Mouse (Mus musculus): ENCODE data around the gene Vangl1. TPM values are rescaled to one million over a fixed set of nuclear protein-coding genes. Genes with fewer than 3 reads are reported as not detected.
"Not testable (repeated sequence)": the region's sequence is repeated elsewhere in the genome, so short reads cannot be mapped to it uniquely, and the experiment has no call there.

Vangl1 gene
- polyA plus RNA-seq, 1 experiment from 2014 or later: 23.5 TPM

- H3K4me2 ChIP-seq: no peak overlapping the region
- H3K9me3 ChIP-seq (replicated peaks): no peaks in the 10 kb centered on the region
- no peak for ATAC-seq (replicated peaks; ENCODE audit: low FRiP score)
- no peak overlapping the region for H3K9ac ChIP-seq
- H3K27ac ChIP-seq: no peak overlapping the region
- peaks cover 35% of the 10 kb centered on the region for H3K4me1 ChIP-seq
- peaks cover 35% of the 10 kb centered on the region for H3K36me3 ChIP-seq
- WGBS: 93% methylated on average over 8 of the region's 8 CpGs
- H3K4me3 ChIP-seq (replicated peaks): no peak overlapping the region
- no peaks in the 10 kb centered on the region for H3K27me3 ChIP-seq
These were observed 37.7 kb downstream of the Vangl1 start for GRCm38 (mm10) chr3:102166794-102167193.

GRCm38 (mm10) chr3:102166287-102166620 lies 38.2 kb downstream of the Vangl1 start:
- 83% methylated on average over 4 of the region's 4 CpGs for WGBS
- Histone ChIP-seq H3K36me3 (peaks cover 40% of the 10 kb centered on the region), H3K27me3 (no peaks in the 10 kb centered on the region), H3K4me2 (no peak overlapping the region), H3K4me1 (peaks cover 35% of the 10 kb centered on the region), H3K4me3 (replicated peaks) (no peak overlapping the region), H3K27ac (no peak overlapping the region), H3K9me3 (replicated peaks) (no peaks in the 10 kb centered on the region), H3K9ac (no peak overlapping the region)
- no peak for ATAC-seq (replicated peaks; ENCODE audit: low FRiP score)

- WGBS: 63% methylated on average over 21 of the region's 21 CpGs
- no peaks in the 10 kb centered on the region for H3K27me3 ChIP-seq
- H3K9ac ChIP-seq: no peak overlapping the region
- peaks cover 35% of the 10 kb centered on the region for H3K4me1 ChIP-seq
- peaks cover 45% of the 10 kb centered on the region for H3K36me3 ChIP-seq
- H3K9me3 ChIP-seq (replicated peaks): no peaks in the 10 kb centered on the region
- ATAC-seq (replicated peaks; ENCODE audit: low FRiP score): peak; percentile 87
- no peak overlapping the region for H3K4me2 ChIP-seq
- H3K4me3 ChIP-seq (replicated peaks): no peak overlapping the region
- H3K27ac ChIP-seq: 0 out of 2 replicates have a peak overlapping the region, but pooled peaks have one; percentile 32
These were observed 38.8 kb downstream of the Vangl1 start for GRCm38 (mm10) chr3:102165536-102166286.

GRCm38 (mm10) chr3:102164911-102165310 lies 39.6 kb downstream of the Vangl1 start:
- Histone ChIP-seq H3K27me3 (no peaks in the 10 kb centered on the region), H3K36me3 (peaks cover 50% of the 10 kb centered on the region), H3K4me2 (no peak overlapping the region), H3K27ac (no peak overlapping the region), H3K9ac (no peak overlapping the region), H3K4me3 (replicated peaks) (no peak overlapping the region), H3K4me1 (peaks cover 37% of the 10 kb centered on the region), H3K9me3 (replicated peaks) (no peaks in the 10 kb centered on the region)
- WGBS: 73% methylated on average over 4 of the region's 4 CpGs
- ATAC-seq (replicated peaks; ENCODE audit: low FRiP score): no peak

DNA sequence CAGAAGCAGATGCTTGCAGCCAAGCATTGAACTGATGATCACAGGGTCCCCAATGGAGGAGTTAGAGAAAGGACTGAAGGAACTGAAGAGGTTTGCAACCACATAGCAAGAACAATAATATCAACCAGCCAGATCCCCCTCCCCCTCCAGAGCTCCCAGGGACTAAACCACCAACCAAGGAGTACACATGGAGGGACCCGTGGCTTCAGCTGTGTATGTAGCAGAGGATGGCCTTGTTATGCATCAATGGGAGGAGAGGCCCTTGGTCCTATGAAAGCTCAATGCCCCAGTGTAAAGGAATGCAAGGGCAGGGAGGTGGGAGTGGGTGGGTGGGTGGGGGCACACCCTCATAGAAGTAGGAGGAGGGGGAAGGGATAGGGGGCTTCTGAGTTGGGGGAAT lies 40.6 kb downstream of the Vangl1 start:
- WGBS: 93% methylated on average over 1 of the region's 1 CpGs
- not testable (repeated sequence) for H3K27me3 ChIP-seq; H3K9ac ChIP-seq; ATAC-seq (replicated peaks; ENCODE audit: low FRiP score); H3K4me2 ChIP-seq; H3K9me3 ChIP-seq (replicated peaks); H3K4me3 ChIP-seq (replicated peaks); H3K27ac ChIP-seq
- H3K36me3 ChIP-seq: peaks cover 53% of the 10 kb centered on the region
- peaks cover 37% of the 10 kb centered on the region for H3K4me1 ChIP-seq

DNA sequence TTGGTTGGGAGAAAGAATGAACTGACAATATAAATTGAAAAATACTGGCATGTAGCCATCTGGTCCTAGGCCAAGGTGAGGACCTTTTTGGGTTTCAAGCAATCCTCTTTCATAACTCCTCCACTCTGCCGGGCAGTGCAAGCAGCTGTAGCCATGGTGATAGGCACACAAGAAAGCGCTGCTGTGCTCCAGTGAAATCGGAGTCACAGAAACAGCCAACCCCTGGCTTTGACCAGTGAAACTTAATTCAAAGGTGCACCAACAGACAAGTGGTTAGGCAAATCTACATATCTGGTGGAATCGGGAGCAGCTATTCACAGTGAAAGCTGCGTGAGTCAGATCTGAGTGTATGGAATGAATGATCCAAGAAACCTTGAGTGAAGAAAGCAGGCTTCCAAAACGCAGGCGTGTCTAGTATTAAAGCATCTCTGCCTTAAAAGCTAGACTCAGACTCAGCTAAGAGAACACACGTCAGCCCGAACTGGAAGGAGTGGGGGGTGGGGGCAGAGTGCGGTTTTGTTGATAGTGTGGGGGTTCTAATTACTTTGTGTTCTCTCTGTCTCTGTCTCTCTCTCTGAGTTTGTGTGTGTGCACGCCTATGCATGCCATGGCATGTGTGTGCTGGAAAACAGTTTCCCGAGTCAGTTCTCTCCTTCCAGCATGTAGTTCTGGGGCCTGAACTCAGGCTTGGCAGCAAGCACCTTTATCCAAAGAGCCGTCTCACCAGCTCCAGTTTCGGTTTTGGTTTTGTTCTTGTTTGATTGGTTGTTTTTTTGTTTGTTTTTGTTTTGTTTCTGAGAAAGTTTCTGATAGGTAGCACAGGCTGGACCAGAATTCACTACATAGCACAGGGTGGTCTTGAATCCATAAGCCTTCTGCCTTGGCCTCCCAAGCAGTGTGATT lies 44.8 kb downstream of the Vangl1 start:
- H3K4me3 ChIP-seq (replicated peaks): no peak overlapping the region
- H3K9ac ChIP-seq: no peak overlapping the region
- H3K9me3 ChIP-seq (replicated peaks): no peaks in the 10 kb centered on the region
- H3K36me3 ChIP-seq: peaks cover 68% of the 10 kb centered on the region
- no peaks in the 10 kb centered on the region for H3K27me3 ChIP-seq
- H3K27ac ChIP-seq: 0 out of 2 replicates have a peak overlapping the region, but pooled peaks have one; percentile 4
- no peak overlapping the region for H3K4me2 ChIP-seq
- peaks cover 18% of the 10 kb centered on the region for H3K4me1 ChIP-seq
- 53% methylated on average over 14 of the region's 14 CpGs for WGBS
- peak; percentile 84 for ATAC-seq (replicated peaks; ENCODE audit: low FRiP score)

DNA sequence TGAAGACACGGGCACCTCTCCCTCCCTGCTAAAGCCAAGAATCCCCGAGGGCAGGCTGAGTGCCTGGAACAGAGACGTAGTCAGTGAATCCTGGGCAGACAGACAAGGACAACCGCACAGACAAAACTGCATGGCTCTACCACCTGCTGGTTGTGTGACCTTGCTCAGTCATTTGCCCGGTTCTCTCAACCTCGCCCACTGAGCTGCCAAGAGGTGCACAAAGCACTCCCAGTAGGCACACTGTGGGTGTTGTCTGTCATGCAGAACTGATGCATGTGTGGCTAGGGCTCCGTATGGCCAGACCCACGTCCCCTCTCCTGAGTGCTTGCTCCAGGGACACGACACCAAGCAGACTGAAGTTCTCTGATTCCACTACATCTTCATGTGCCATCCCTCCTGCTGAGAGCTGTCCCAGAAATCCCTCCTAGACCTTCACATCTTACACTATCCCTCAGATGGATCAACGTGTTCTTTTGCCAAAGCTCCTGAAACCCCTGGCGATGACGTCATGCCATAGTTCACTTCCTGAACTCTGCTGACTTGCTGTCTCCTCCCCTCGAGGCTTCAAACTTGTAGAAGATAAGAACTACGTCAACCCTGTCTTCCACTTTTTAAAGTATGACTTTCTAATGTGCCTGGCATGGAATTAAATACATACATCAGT lies 45.6 kb downstream of the Vangl1 start:
- Histone ChIP-seq H3K27me3 (no peaks in the 10 kb centered on the region), H3K27ac (0 out of 2 replicates have a peak overlapping the region, but pooled peaks have one; percentile 4), H3K4me2 (no peak overlapping the region), H3K4me1 (peaks cover 23% of the 10 kb centered on the region), H3K36me3 (peaks cover 60% of the 10 kb centered on the region), H3K9me3 (replicated peaks) (no peaks in the 10 kb centered on the region), H3K4me3 (replicated peaks) (no peak overlapping the region), H3K9ac (no peak overlapping the region)
- peak; percentile 13; the same call in 1 of the 2 replicates for ATAC-seq (replicated peaks; ENCODE audit: low FRiP score)
- 68% methylated on average over 14 of the region's 14 CpGs for WGBS

GRCm38 (mm10) chr3:102157652-102158051 lies 46.8 kb downstream of the Vangl1 start:
- H3K4me2 ChIP-seq: no peak overlapping the region
- peaks cover 48% of the 10 kb centered on the region for H3K36me3 ChIP-seq
- H3K4me3 ChIP-seq (replicated peaks): no peak overlapping the region
- no peak for ATAC-seq (replicated peaks; ENCODE audit: low FRiP score)
- no peak overlapping the region for H3K9ac ChIP-seq
- H3K9me3 ChIP-seq (replicated peaks): no peaks in the 10 kb centered on the region
- H3K27ac ChIP-seq: 0 out of 2 replicates have a peak overlapping the region, but pooled peaks have one; percentile 13
- 87% methylated on average over 6 of the region's 6 CpGs for WGBS
- no peaks in the 10 kb centered on the region for H3K27me3 ChIP-seq
- H3K4me1 ChIP-seq: peaks cover 31% of the 10 kb centered on the region

DNA sequence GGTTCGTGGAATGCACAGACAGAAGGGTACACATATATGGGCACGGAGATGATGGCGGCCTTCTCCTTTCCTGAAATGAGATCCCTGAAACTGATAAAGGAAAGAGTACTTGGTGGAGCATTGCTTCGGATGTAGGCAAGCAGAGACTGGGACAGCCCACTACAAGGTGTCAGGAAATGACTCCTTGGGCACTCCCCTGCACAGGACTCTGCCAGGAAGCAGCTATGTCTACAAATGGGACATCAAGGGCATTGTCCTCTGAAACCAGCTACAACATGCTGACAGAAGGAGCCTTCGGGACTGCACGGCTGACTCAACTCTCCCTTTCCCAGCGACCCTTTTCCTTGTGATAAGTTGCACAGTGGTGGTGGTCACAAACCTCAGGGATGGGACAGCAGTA lies 47.8 kb downstream of the Vangl1 start:
- WGBS: 79% methylated on average over 7 of the region's 7 CpGs
- Histone ChIP-seq H3K4me2 (no peak overlapping the region), H3K27me3 (no peaks in the 10 kb centered on the region), H3K4me3 (replicated peaks) (no peak overlapping the region), H3K27ac (no peak overlapping the region), H3K9ac (no peak overlapping the region), H3K4me1 (peaks cover 40% of the 10 kb centered on the region), H3K9me3 (replicated peaks) (no peaks in the 10 kb centered on the region), H3K36me3 (peaks cover 42% of the 10 kb centered on the region)
- no peak for ATAC-seq (replicated peaks; ENCODE audit: low FRiP score)

GRCm38 (mm10) chr3:102154107-102154506 lies 50.4 kb downstream of the Vangl1 start:
- H3K4me3 ChIP-seq (replicated peaks): no peak overlapping the region
- H3K4me2 ChIP-seq: no peak overlapping the region
- peak; percentile 52; the same call in 1 of the 2 replicates for ATAC-seq (replicated peaks; ENCODE audit: low FRiP score)
- peaks cover 27% of the 10 kb centered on the region for H3K36me3 ChIP-seq
- H3K27ac ChIP-seq: peak overlapping the region; percentile 63
- no peaks in the 10 kb centered on the region for H3K9me3 ChIP-seq (replicated peaks)
- H3K9ac ChIP-seq: no peak overlapping the region
- H3K27me3 ChIP-seq: no peaks in the 10 kb centered on the region
- peaks cover 44% of the 10 kb centered on the region for H3K4me1 ChIP-seq
- WGBS: 81% methylated on average over 7 of the region's 7 CpGs

- 19% methylated on average over 4 of the region's 4 CpGs for WGBS
- no peak overlapping the region for H3K9ac ChIP-seq
These were observed 51.6 kb downstream of the Vangl1 start for GRCm38 (mm10) chr3:102152872-102153271.

More at GRCm38 (mm10) chr3:102152872-102153271, 51.6 kb downstream of the Vangl1 start:
- Histone ChIP-seq H3K4me2 (peak overlapping the region; percentile 32), H3K36me3 (peaks cover 17% of the 10 kb centered on the region), H3K9me3 (replicated peaks) (no peaks in the 10 kb centered on the region), H3K4me3 (replicated peaks) (no peak overlapping the region), H3K4me1 (peaks cover 44% of the 10 kb centered on the region), H3K27me3 (no peaks in the 10 kb centered on the region), H3K27ac (peak overlapping the region; percentile 88)
- peak; percentile 88 for ATAC-seq (replicated peaks; ENCODE audit: low FRiP score)

Data from kidney, embryonic 15.5 days (tissue).